Mouse (Mus musculus) adrenal gland, postnatal 10 days (tissue): ENCODE measurements around the gene Tnfsf15. TPM values are rescaled to one million over a fixed set of nuclear protein-coding genes. Genes with fewer than 3 reads are reported as not detected.

Experiments
- DNase-seq: peaks from one replicate; pipeline ENCODE4 v3.0.0; 2021; ENCODE audit warnings: mixed read lengths
- total RNA-seq, 2 experiments: library from RNA; stranded (reverse); gene quantifications; 2 replicates each; pipeline ENCODE4 v1.2.3; 2021

Gene Tnfsf15
- total RNA-seq, 2 experiments from 2014 or later: 0.21 to 0.33 TPM

DNA sequence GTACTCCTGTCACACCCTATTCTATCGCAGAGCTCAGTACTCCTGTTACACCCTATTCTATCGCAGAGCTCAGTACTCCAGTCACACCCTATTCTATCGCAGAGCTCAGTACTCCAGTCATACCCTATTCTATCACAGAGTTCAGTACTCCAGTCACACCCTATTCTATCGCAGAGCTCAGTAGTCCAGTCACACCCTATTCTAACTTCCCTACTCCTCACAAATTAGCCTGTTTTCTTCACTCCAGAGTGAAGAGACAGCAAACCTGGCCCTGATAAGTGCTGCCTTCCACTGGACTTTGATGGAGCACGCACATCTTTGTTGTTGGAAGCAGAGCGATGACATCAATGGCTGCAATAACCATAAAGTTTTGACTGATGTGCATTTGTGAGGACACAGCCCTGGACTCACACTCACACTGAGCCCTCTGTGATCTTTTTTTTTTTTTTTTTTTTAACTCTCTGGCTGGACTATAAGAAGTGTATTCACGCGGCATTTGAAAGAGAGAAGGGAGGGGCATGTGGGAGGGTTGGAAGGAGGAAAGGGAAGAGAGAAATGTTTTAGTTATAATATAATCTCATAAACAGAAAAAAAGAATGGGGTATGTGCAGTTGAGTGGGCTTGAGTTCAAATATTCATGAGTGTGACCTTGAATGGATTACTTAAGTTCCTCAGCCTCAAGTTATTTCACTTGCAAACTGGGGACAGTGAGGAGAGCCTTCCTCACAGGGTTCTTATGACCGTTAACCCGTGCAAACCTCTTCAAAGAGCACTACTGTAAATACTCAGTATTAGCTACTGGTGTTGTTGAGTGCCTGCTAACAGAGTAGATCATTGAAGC is 60.3 kb downstream of the Tnfsf15 start:
- DNase-seq: no peak

DNA sequence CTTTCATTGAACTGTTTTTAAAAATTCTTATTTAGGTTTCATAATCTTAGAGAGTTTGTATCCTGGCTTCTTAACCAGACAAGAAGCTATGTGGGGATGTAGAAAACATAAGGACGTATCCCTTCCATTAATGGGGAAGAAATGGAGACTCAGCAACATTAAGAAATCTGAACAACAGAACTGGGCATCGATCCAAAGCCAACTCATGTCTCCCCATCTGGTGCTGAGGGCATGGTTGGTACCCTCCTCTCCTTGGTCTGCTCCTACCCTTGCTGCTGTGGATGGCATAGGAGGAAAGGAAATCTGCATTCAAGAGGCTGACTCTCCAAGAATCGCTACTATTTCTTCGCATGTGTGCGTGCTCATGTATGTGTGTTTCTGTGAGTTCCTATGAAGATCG is 61.2 kb downstream of the Tnfsf15 start:
- DNase-seq: no peak

DNA sequence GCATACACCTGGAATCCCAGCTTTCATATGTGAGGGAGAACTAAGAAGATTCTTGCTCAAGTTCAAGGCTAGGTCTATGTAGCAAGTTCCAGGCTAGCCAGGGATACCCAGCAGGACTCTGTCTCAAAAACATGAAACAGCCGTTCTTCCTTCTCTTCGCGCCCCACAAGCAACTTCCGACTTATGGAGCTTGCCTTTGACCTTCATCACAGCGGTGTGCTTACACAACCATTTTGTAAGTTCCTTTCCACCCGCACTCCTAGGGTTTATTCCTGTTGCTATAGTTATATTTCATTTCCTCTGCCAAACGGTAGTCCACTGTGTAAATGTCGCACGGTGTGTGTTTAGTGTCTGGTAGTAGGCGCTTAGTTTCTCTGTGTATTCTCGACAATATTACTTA is 61.9 kb downstream of the Tnfsf15 start:
- no peak for DNase-seq

DNA sequence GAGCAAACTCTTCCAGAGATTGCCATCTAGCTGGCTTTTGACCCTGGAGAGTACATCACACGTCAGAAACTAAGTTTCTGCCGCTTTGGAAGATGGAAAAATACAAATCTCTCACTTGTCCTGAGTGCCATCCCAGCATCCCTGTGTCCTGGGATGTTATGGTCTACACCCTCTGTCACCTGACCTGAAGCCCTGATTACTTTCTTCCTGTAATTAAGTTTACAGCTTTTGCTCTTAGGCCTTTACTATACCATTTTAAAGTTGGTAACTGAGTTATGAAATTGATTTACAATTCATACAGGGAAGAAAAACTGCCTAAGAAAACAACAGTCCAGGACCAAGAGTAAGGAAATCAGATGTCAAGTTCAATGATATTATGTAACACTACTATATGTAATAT is 62.5 kb downstream of the Tnfsf15 start:
- DNase-seq: no peak

DNA sequence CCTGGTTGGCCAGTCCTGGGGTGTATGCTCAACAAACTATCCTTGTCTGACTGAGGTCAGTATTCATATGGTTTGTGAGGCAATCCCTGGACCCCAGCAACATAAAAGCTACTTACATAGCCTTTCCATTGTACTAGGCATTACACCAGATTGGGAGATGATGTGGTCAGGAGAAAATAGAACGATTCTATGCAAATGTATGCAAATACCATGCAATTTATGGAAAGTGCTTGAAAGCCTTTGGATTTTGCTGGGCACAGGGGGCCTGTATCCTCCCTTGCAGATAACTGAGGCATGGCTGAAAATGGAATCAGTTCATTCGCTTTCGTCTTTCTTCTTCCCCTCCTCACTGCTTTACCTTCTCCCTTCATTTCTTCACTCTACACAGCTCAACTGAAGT is 63.4 kb downstream of the Tnfsf15 start:
- DNase-seq: no peak

Other genes starting within 250 kb of the Tnfsf15 start
- 10 to 100 TPM; 13.7 to 14.9 TPM for gene Whrn, start 249.1 kb downstream of the Tnfsf15 start, total RNA-seq
- gene Atp6v1g1, start 200.3 kb downstream of the Tnfsf15 start, total RNA-seq: 100 to 1,000 TPM; 128 to 131 TPM
- 10 to 100 TPM; 10.8 to 15.0 TPM for gene Tmem268, start 186.3 kb downstream of the Tnfsf15 start, total RNA-seq
- not detected for gene Gm11213, start 139.9 kb downstream of the Tnfsf15 start, total RNA-seq
- gene Tex48, start 122.7 kb downstream of the Tnfsf15 start, total RNA-seq: not detected
- not detected for gene Gm11214, start 81.7 kb downstream of the Tnfsf15 start, total RNA-seq
- under 1 TPM; 0.12 to 0.18 TPM for gene Tnfsf8, start 116.2 kb upstream of the Tnfsf15 start, total RNA-seq